In the genomic region with DNA sequence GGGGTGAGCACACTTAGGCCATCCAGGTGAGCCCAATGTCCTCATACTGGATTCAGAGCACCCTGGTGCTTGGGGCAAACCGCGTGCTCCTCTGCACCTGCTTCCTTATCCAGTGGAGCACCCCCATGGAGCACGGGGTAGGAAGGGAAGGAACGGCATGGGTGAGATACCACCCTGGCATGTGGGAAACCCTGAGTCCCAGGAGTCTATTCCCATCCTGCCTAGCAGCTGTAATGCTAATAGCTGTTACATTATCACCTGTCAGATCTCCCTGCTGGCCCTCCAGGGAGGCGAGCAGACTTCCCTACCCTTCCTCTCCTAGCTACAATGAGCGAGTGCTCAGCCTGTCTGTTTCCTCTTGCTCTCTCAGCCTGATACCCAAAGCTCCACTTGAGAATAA, we compare ENCODE assay signal across 26 mouse cellular contexts. TPM values are rescaled to one million over a fixed set of nuclear protein-coding genes. Genes with fewer than 3 reads are reported as not detected.
DNase-seq lines count a peak whose midpoint lies in the region; ATAC-seq and TF ChIP-seq lines count a peak whose summit lies in the region.
"Had no signal": no experiment of that assay in that cellular context is flagged by ENCODE, and none has a peak within 500 bp of the region (broad histone marks: within the 10 kb centered on the region; RNA-seq: fewer than 3 reads in every experiment).

No protein-coding gene starts in this region.

- peaks cover 29% of the 10 kb centered on the region for H3K4me1 ChIP-seq in forebrain, embryonic 13.5 days
- H3K4me1 ChIP-seq in forebrain, postnatal 0 days (ENCODE audit: insufficient read depth): no peaks in the 10 kb centered on the region
- peaks cover 32% of the 10 kb centered on the region for H3K4me1 ChIP-seq in midbrain, embryonic 12.5 days
- peaks cover 10% of the 10 kb centered on the region for H3K4me1 ChIP-seq in midbrain, embryonic 16.5 days (ENCODE audit: control insufficient read depth, insufficient read depth, low read length)
- H3K4me1 ChIP-seq in embryonic facial prominence, embryonic 11.5 days (ENCODE audit: control insufficient read depth, insufficient read depth, low read length): no peaks in the 10 kb centered on the region; the same call in 1 of the 2 replicates
- peaks cover 17% of the 10 kb centered on the region for H3K4me1 ChIP-seq in midbrain, embryonic 14.5 days (ENCODE audit: control insufficient read depth, insufficient read depth, low read length)
- H3K4me1 ChIP-seq: intestine, embryonic 15.5 days; liver, embryonic 15.5 days had no signal

- WGBS in forebrain, embryonic 13.5 days: 54% methylated on average over 6 of the region's 6 CpGs
- 56% methylated on average over 6 of the region's 6 CpGs for WGBS in forebrain, postnatal 0 days
- 56% methylated on average over 6 of the region's 6 CpGs for WGBS in midbrain, embryonic 12.5 days
- 50% methylated on average over 6 of the region's 6 CpGs for WGBS in midbrain, embryonic 16.5 days
- 56% methylated on average over 6 of the region's 6 CpGs for WGBS in embryonic facial prominence, embryonic 11.5 days
- WGBS in midbrain, embryonic 14.5 days: 62% methylated on average over 6 of the region's 6 CpGs

- peak overlapping the region; percentile 11 for H3K27ac ChIP-seq in forebrain, embryonic 13.5 days
- no peak overlapping the region for H3K27ac ChIP-seq in forebrain, postnatal 0 days (ENCODE audit: low read depth, low read length)
- H3K27ac ChIP-seq in midbrain, embryonic 12.5 days (replicated peaks): peak overlapping the region; percentile 77
- no peak overlapping the region for H3K27ac ChIP-seq in midbrain, embryonic 16.5 days (ENCODE audit: low read length)
- H3K27ac ChIP-seq in embryonic facial prominence, embryonic 11.5 days (replicated peaks; ENCODE audit: low read depth, low read length): no peak overlapping the region
- peak overlapping the region; percentile 32 for H3K27ac ChIP-seq in midbrain, embryonic 14.5 days (replicated peaks; ENCODE audit: low read depth, low read length)
- H3K27ac ChIP-seq: embryonic facial prominence, embryonic 13.5 days; gastrocnemius, adult 2 months; heart, embryonic 15.5 days; intestine, embryonic 15.5 days; limb, embryonic 10.5 days; liver, embryonic 15.5 days; macrophage had no signal

- H3K36me3 ChIP-seq in forebrain, embryonic 13.5 days (ENCODE audit: poor library complexity, severe bottlenecking): peaks cover 17% of the 10 kb centered on the region; the same call in 1 of the 2 replicates
- H3K36me3 ChIP-seq in forebrain, postnatal 0 days (ENCODE audit: insufficient read depth): peaks cover 39% of the 10 kb centered on the region
- no peaks in the 10 kb centered on the region for H3K36me3 ChIP-seq in midbrain, embryonic 12.5 days
- peaks cover 22% of the 10 kb centered on the region; the same call in 1 of the 2 replicates for H3K36me3 ChIP-seq in midbrain, embryonic 16.5 days (ENCODE audit: control insufficient read depth, insufficient read depth, low read length)
- no peaks in the 10 kb centered on the region for H3K36me3 ChIP-seq in embryonic facial prominence, embryonic 11.5 days (replicated peaks; ENCODE audit: control insufficient read depth, insufficient read depth, low read depth, low read length)
- H3K36me3 ChIP-seq in midbrain, embryonic 14.5 days (ENCODE audit: control insufficient read depth, insufficient read depth, low read length): peaks cover 10% of the 10 kb centered on the region
- H3K36me3 ChIP-seq: embryonic facial prominence, embryonic 13.5 days; heart, embryonic 15.5 days; intestine, embryonic 15.5 days; limb, embryonic 10.5 days; liver, embryonic 15.5 days had no signal

- H3K27me3 ChIP-seq in forebrain, embryonic 13.5 days: peaks cover 10% of the 10 kb centered on the region; the same call in 1 of the 2 replicates
- no peaks in the 10 kb centered on the region for H3K27me3 ChIP-seq in forebrain, postnatal 0 days (ENCODE audit: insufficient read depth, low read length)
- peaks cover 69% of the 10 kb centered on the region for H3K27me3 ChIP-seq in midbrain, embryonic 12.5 days
- H3K27me3 ChIP-seq in midbrain, embryonic 16.5 days (ENCODE audit: control insufficient read depth, insufficient read depth, low read depth, low read length): no peaks in the 10 kb centered on the region
- no peaks in the 10 kb centered on the region for H3K27me3 ChIP-seq in embryonic facial prominence, embryonic 11.5 days (ENCODE audit: control insufficient read depth, insufficient read depth, low read length)
- H3K27me3 ChIP-seq in midbrain, embryonic 14.5 days (ENCODE audit: control insufficient read depth, insufficient read depth, low read length): no peaks in the 10 kb centered on the region
- H3K27me3 ChIP-seq: intestine, embryonic 15.5 days; liver, embryonic 15.5 days had no signal

- H3K4me3 ChIP-seq in forebrain, embryonic 13.5 days: no peak overlapping the region
- H3K4me3 ChIP-seq in forebrain, postnatal 0 days (ENCODE audit: low read depth, low read length): no peak overlapping the region
- no peak overlapping the region for H3K4me3 ChIP-seq in midbrain, embryonic 12.5 days
- no peak overlapping the region for H3K4me3 ChIP-seq in midbrain, embryonic 16.5 days (ENCODE audit: low read depth, low read length)
- H3K4me3 ChIP-seq in embryonic facial prominence, embryonic 11.5 days (ENCODE audit: low read depth, low read length): no peak overlapping the region
- no peak overlapping the region for H3K4me3 ChIP-seq in midbrain, embryonic 14.5 days (replicated peaks; ENCODE audit: low read depth, low read length)
- H3K4me3 ChIP-seq: embryonic facial prominence, embryonic 13.5 days; erythroblast, embryonic 14.5 days; gastrocnemius, adult 2 months; heart, embryonic 15.5 days; intestine, embryonic 15.5 days; limb, embryonic 10.5 days; liver, embryonic 15.5 days had no signal

- 0 out of 2 replicates have a peak, but pooled peaks have one; percentile 11 for ATAC-seq in forebrain, embryonic 13.5 days
- ATAC-seq in forebrain, postnatal 0 days: no peak
- no peak for ATAC-seq in midbrain, embryonic 12.5 days (ENCODE audit: low FRiP score, low read depth)
- ATAC-seq in midbrain, embryonic 16.5 days: no peak
- ATAC-seq in embryonic facial prominence, embryonic 11.5 days (replicated peaks; ENCODE audit: insufficient number of reproducible peaks, low FRiP score, low TSS enrichment, low read depth): 0 out of 2 replicates have a peak, but pooled peaks have one; percentile 12
- no peak for ATAC-seq in midbrain, embryonic 14.5 days (ENCODE audit: low FRiP score, low TSS enrichment)
- ATAC-seq: intestine, embryonic 15.5 days; Patski had no signal

- H3K4me2 ChIP-seq in forebrain, embryonic 13.5 days: no peak overlapping the region
- H3K4me2 ChIP-seq in forebrain, postnatal 0 days (ENCODE audit: low read depth): no peak overlapping the region
- H3K4me2 ChIP-seq in midbrain, embryonic 12.5 days (replicated peaks): no peak overlapping the region
- no peak overlapping the region for H3K4me2 ChIP-seq in midbrain, embryonic 16.5 days (ENCODE audit: low read length)
- no peak overlapping the region for H3K4me2 ChIP-seq in embryonic facial prominence, embryonic 11.5 days (ENCODE audit: low read depth, low read length)
- no peak overlapping the region for H3K4me2 ChIP-seq in midbrain, embryonic 14.5 days (ENCODE audit: low read length)
- H3K4me2 ChIP-seq: embryonic facial prominence, embryonic 13.5 days; heart, embryonic 15.5 days; intestine, embryonic 15.5 days; liver, embryonic 15.5 days had no signal

- H3K9ac ChIP-seq in forebrain, embryonic 13.5 days: no peak overlapping the region
- no peak overlapping the region for H3K9ac ChIP-seq in forebrain, postnatal 0 days
- no peak overlapping the region for H3K9ac ChIP-seq in midbrain, embryonic 12.5 days (replicated peaks)
- no peak overlapping the region for H3K9ac ChIP-seq in midbrain, embryonic 16.5 days (ENCODE audit: low read depth, low read length)
- no peak overlapping the region for H3K9ac ChIP-seq in embryonic facial prominence, embryonic 11.5 days (replicated peaks; ENCODE audit: low read length)
- no peak overlapping the region for H3K9ac ChIP-seq in midbrain, embryonic 14.5 days (replicated peaks; ENCODE audit: low read length)
- H3K9ac ChIP-seq: embryonic facial prominence, embryonic 13.5 days; heart, embryonic 15.5 days; intestine, embryonic 15.5 days; liver, embryonic 15.5 days had no signal

- no peak for DNase-seq in forebrain, postnatal 0 days
- DNase-seq in embryonic facial prominence, embryonic 11.5 days (ENCODE audit: low spot score): no peak
- DNase-seq in midbrain, embryonic 14.5 days: no peak
- DNase-seq in adrenal gland, postnatal 25 days: no peak
- DNase-seq in retina, embryonic 14.5 days (ENCODE audit: low spot score): no peak
- DNase-seq: cerebellum, adult 18-20 months; cerebellum, postnatal 14 days; gastrocnemius, adult 2 months; heart, postnatal 36 days; kidney, adult 8-10 months; kidney, postnatal 14 days; liver; right cerebral cortex, adult 18-20 months; right cerebral cortex, postnatal 4 days; thymus, postnatal 14 days had no signal

- TF ChIP-seq CTCF in forebrain, postnatal 0 days (IDR thresholded peaks at IDR 0.05; ENCODE audit: low read depth): no peak

- H3K9me3 ChIP-seq in forebrain, embryonic 13.5 days (replicated peaks): no peaks in the 10 kb centered on the region
- H3K9me3 ChIP-seq in forebrain, postnatal 0 days (ENCODE audit: low read length): no peaks in the 10 kb centered on the region
- no peaks in the 10 kb centered on the region for H3K9me3 ChIP-seq in midbrain, embryonic 12.5 days
- no peaks in the 10 kb centered on the region for H3K9me3 ChIP-seq in midbrain, embryonic 16.5 days (replicated peaks; ENCODE audit: control insufficient read depth, low read length, poor library complexity, severe bottlenecking)
- H3K9me3 ChIP-seq in embryonic facial prominence, embryonic 11.5 days (replicated peaks; ENCODE audit: control insufficient read depth, low read length): no peaks in the 10 kb centered on the region
- no peaks in the 10 kb centered on the region for H3K9me3 ChIP-seq in midbrain, embryonic 14.5 days (ENCODE audit: control insufficient read depth, low read length)
- H3K9me3 ChIP-seq: embryonic facial prominence, embryonic 13.5 days; heart, embryonic 15.5 days; intestine, embryonic 15.5 days; limb, embryonic 10.5 days; liver, embryonic 15.5 days had no signal

RNA-seq across cellular contexts. Expression of a gene that starts 26.0 kb away (rescaled TPM):
- polyA plus RNA-seq in forebrain, embryonic 13.5 days (2015; fragmentation: Nextera tagmentation; extraction: Ambion mirVana): 0.48 and 0.59 TPM in 2 replicates
- 0.76 and 1.4 TPM in 2 replicates for total RNA-seq in forebrain, postnatal 0 days (2014; rRNA removed)
- polyA plus RNA-seq in forebrain, postnatal 0 days (2015; fragmentation: Nextera tagmentation; extraction: Ambion mirVana): 0.48 and 0.65 TPM in 2 replicates
- polyA plus RNA-seq in midbrain, embryonic 12.5 days (2016; fragmentation: Nextera tagmentation; extraction: Ambion mirVana): 0.75 and 1.3 TPM in 2 replicates
- 0.57 and 0.77 TPM in 2 replicates for polyA plus RNA-seq in midbrain, embryonic 16.5 days (2015; fragmentation: Nextera tagmentation; extraction: Ambion mirVana)
- polyA plus RNA-seq in embryonic facial prominence, embryonic 11.5 days (2014; fragmentation: Nextera tagmentation; extraction: Ambion mirVana): 0.22 and 0.47 TPM in 2 replicates
- polyA plus RNA-seq in midbrain, embryonic 14.5 days (2014; fragmentation: Nextera tagmentation; extraction: Ambion mirVana): 0.40 and 1.1 TPM in 2 replicates
- total RNA-seq in adrenal gland, postnatal 25 days (2021): 0.52 and 0.88 TPM in 2 replicates
- polyA plus RNA-seq: Patski had no signal

RNA-seq across cellular contexts. Expression of a gene that starts 46.0 kb away (rescaled TPM):
- polyA plus RNA-seq in forebrain, embryonic 13.5 days (2015; fragmentation: Nextera tagmentation; extraction: Ambion mirVana): 7.2 and 7.5 TPM in 2 replicates
- total RNA-seq in forebrain, postnatal 0 days (2014; rRNA removed): 27.5 and 46.1 TPM in 2 replicates
- 19.8 and 22.5 TPM in 2 replicates for polyA plus RNA-seq in forebrain, postnatal 0 days (2015; fragmentation: Nextera tagmentation; extraction: Ambion mirVana)
- polyA plus RNA-seq in midbrain, embryonic 12.5 days (2016; fragmentation: Nextera tagmentation; extraction: Ambion mirVana): 2.6 and 4.4 TPM in 2 replicates
- 14.1 and 16.3 TPM in 2 replicates for polyA plus RNA-seq in midbrain, embryonic 16.5 days (2015; fragmentation: Nextera tagmentation; extraction: Ambion mirVana)
- polyA plus RNA-seq in embryonic facial prominence, embryonic 11.5 days (2014; fragmentation: Nextera tagmentation; extraction: Ambion mirVana): 1.0 and 1.5 TPM in 2 replicates
- polyA plus RNA-seq in midbrain, embryonic 14.5 days (2014; fragmentation: Nextera tagmentation; extraction: Ambion mirVana): 12.6 and 15.9 TPM in 2 replicates
- 6.6 and 9.0 TPM in 2 replicates for total RNA-seq in adrenal gland, postnatal 25 days (2021)
- polyA plus RNA-seq: erythroblast, embryonic 14.5 days; Patski had no signal

Comparison
In these comparisons a context has a peak if more than half of its experiments do, and no peak if none do; other contexts are left out.
1. ATAC-seq: peak in forebrain, embryonic 13.5 days (single experiment) and embryonic facial prominence, embryonic 11.5 days (single experiment); none in forebrain, postnatal 0 days (single experiment), midbrain, embryonic 12.5 days (single experiment), midbrain, embryonic 16.5 days (single experiment) and midbrain, embryonic 14.5 days (single experiment).
2. H3K27ac ChIP-seq: peak in forebrain, embryonic 13.5 days (single experiment), midbrain, embryonic 12.5 days (single experiment) and midbrain, embryonic 14.5 days (single experiment); none in forebrain, postnatal 0 days (single experiment), midbrain, embryonic 16.5 days (single experiment) and embryonic facial prominence, embryonic 11.5 days (single experiment).